20 mouse cellular contexts compared by ENCODE assay signal in genomic region chr16:43191060-43191850, GRCm38 (mm10).
DNase-seq lines count a peak whose midpoint lies in the region; ATAC-seq and TF ChIP-seq lines count a peak whose summit lies in the region.
"Had no signal": no experiment of that assay in that cellular context is flagged by ENCODE, and none has a peak within 500 bp of the region (broad histone marks: within the 10 kb centered on the region; RNA-seq: fewer than 3 reads in every experiment).

No protein-coding gene starts in this region.

- no peak overlapping the region for H3K27ac ChIP-seq in intestine, postnatal 0 days (ENCODE audit: low read depth, low read length)
- H3K27ac ChIP-seq in stomach, postnatal 0 days (replicated peaks) = no peak overlapping the region

- WGBS in intestine, postnatal 0 days = 87% methylated on average over 9 of the region's 9 CpGs
- WGBS in stomach, postnatal 0 days = 79% methylated on average over 9 of the region's 9 CpGs

- no peak for ATAC-seq in intestine, postnatal 0 days
- ATAC-seq in stomach, postnatal 0 days (ENCODE audit: low FRiP score, low TSS enrichment) = no peak
- ATAC-seq: forebrain, embryonic 14.5 days had no signal

- no peaks in the 10 kb centered on the region for H3K27me3 ChIP-seq in intestine, postnatal 0 days (replicated peaks; ENCODE audit: control insufficient read depth, insufficient read depth, low read length)
- H3K27me3 ChIP-seq in stomach, postnatal 0 days (ENCODE audit: control insufficient read depth, insufficient read depth, low read length) = no peaks in the 10 kb centered on the region
- H3K27me3 ChIP-seq: heart, embryonic 12.5 days had no signal

- no peaks in the 10 kb centered on the region for H3K4me1 ChIP-seq in intestine, postnatal 0 days (replicated peaks; ENCODE audit: control insufficient read depth, insufficient read depth, low read length)
- no peaks in the 10 kb centered on the region for H3K4me1 ChIP-seq in stomach, postnatal 0 days (replicated peaks; ENCODE audit: control insufficient read depth, insufficient read depth)
- H3K4me1 ChIP-seq: heart, embryonic 12.5 days had no signal

- TF ChIP-seq EP300 in stomach, postnatal 0 days (optimal IDR thresholded peaks at IDR 0.05) = no peak

- no peaks in the 10 kb centered on the region for H3K9me3 ChIP-seq in intestine, postnatal 0 days (ENCODE audit: control insufficient read depth)
- H3K9me3 ChIP-seq in stomach, postnatal 0 days (ENCODE audit: control insufficient read depth, low read length) = no peaks in the 10 kb centered on the region
- H3K9me3 ChIP-seq: heart, embryonic 12.5 days had no signal

- H3K9ac ChIP-seq in intestine, postnatal 0 days (ENCODE audit: low read depth, low read length) = no peak overlapping the region
- H3K9ac ChIP-seq in stomach, postnatal 0 days (ENCODE audit: low read length) = no peak overlapping the region
- H3K9ac ChIP-seq: heart, embryonic 12.5 days had no signal

- no peak for TF ChIP-seq CTCF in intestine, postnatal 0 days (IDR thresholded peaks at IDR 0.05; ENCODE audit: low read depth)
- TF ChIP-seq CTCF in stomach, postnatal 0 days (IDR thresholded peaks at IDR 0.05; ENCODE audit: low read depth) = no peak

- no peaks in the 10 kb centered on the region for H3K36me3 ChIP-seq in intestine, postnatal 0 days (ENCODE audit: control insufficient read depth, insufficient read depth)
- no peaks in the 10 kb centered on the region for H3K36me3 ChIP-seq in stomach, postnatal 0 days (ENCODE audit: control insufficient read depth, insufficient read depth, low read length)
- H3K36me3 ChIP-seq: heart, embryonic 12.5 days had no signal

- H3K4me2 ChIP-seq in intestine, postnatal 0 days (replicated peaks; ENCODE audit: low read depth) = no peak overlapping the region
- H3K4me2 ChIP-seq in stomach, postnatal 0 days (replicated peaks; ENCODE audit: low read depth) = no peak overlapping the region
- H3K4me2 ChIP-seq: heart, embryonic 12.5 days had no signal

- intact Hi-C loops in heart, postnatal 36 days (cut with DNase I) = no loop called here

- DNase-seq in gastrocnemius, postnatal 25 days = peak; percentile 6
- DNase-seq in gastrocnemius, adult 8-10 months (ENCODE audit: low spot score in 2 of 2) = no peak
- DNase-seq in brain, adult 2 months (ENCODE audit: low read depth, low spot score) = peak; percentile 92
- DNase-seq in cerebellum, adult 11 months = peak; percentile 74
- peak; percentile 90 for DNase-seq in cerebellum, adult 9-11 months
- no peak for DNase-seq in heart, postnatal 36 days
- no peak for DNase-seq in stomach, postnatal 0 days (ENCODE audit: low spot score)
- DNase-seq: adrenal gland, adult 2 months; B cell, adult 2 months; embryo, embryonic 11 days; heart, adult 11 months; heart, postnatal 10 days; kidney, adult 18-20 months; kidney, postnatal 14 days; lung, postnatal 4 days; midbrain, embryonic 14.5 days; right cerebral cortex, postnatal 14 days had no signal

- H3K4me3 ChIP-seq in intestine, postnatal 0 days (ENCODE audit: low read depth, low read length) = no peak overlapping the region
- no peak overlapping the region for H3K4me3 ChIP-seq in stomach, postnatal 0 days (ENCODE audit: low read depth, low read length)
- H3K4me3 ChIP-seq: heart, embryonic 12.5 days had no signal

Comparison
In these comparisons a context has a peak if more than half of its experiments do, and no peak if none do; other contexts are left out.
1. DNase-seq: peak in gastrocnemius, postnatal 25 days (single experiment), brain, adult 2 months (single experiment), cerebellum, adult 11 months (single experiment) and cerebellum, adult 9-11 months (single experiment); none in gastrocnemius, adult 8-10 months (0 of 2), heart, postnatal 36 days (0 of 2) and stomach, postnatal 0 days (single experiment).